Mouse (Mus musculus) embryonic fibroblast, embryonic 13.5 days (primary cell): Measurements from ENCODE around the gene Lamc3. TPM values are rescaled to one million over a fixed set of nuclear protein-coding genes. Genes with fewer than 3 reads are reported as not detected.

Experiments
- H3K27ac ChIP-seq: 2 replicates; pipeline ENCODE4 v1.5.1; 2012; ENCODE audit warnings: low read length, control low read depth, inconsistent platforms; ENCODE audit not compliant: insufficient read depth
- H3K4me1 ChIP-seq: 2 replicates; pipeline ENCODE4 v1.6.1; 2011; ENCODE audit warnings: low read length; ENCODE audit not compliant: control insufficient read depth, insufficient read depth
- H3K4me3 ChIP-seq: 2 replicates; pipeline ENCODE4 v1.5.1; 2011; ENCODE audit warnings: mild to moderate bottlenecking, control low read depth, low read length; ENCODE audit not compliant: insufficient read depth
- CTCF ChIP-seq: IDR thresholded peaks from 2 replicates; pipeline ENCODE4 v1.5.1; 2011; ENCODE audit warnings: mild to moderate bottlenecking, control low read depth, low read length, moderate library complexity, borderline replicate concordance; ENCODE audit not compliant: insufficient read depth
- POLR2A ChIP-seq: IDR thresholded peaks from 2 replicates; pipeline ENCODE4 v1.6.1; 2011; ENCODE audit warnings: low read depth, mild to moderate bottlenecking, control low read depth, low read length, moderate library complexity
- polyA plus RNA-seq: library from polyadenylated mRNA; stranded (reverse); fragments of >200 nt; gene quantifications from 2 replicates; pipeline ENCODE4 v1.2.4, GENCODE M21; 2011; ENCODE audit warnings: low read depth; ENCODE audit not compliant: missing spikeins, insufficient read length

Gene Lamc3
- polyA plus RNA-seq, 1 experiment = 0.09 TPM

- no peak within 1 kb of the TSS for H3K27ac ChIP-seq
- H3K4me3 ChIP-seq = peak within 1 kb of the TSS; percentile 63
- peaks cover 19% of the 10 kb centered on the region for H3K4me1 ChIP-seq
- TF ChIP-seq POLR2A (0 out of 2 replicates have a peak, but pooled peaks have one; percentile 46), CTCF (no peak)
Measured at GRCm38 (mm10) chr2:31950058-31950871, 63.2 kb downstream of the Lamc3 start, which contains the start of gene Aif1l. Gene Aif1l (plus strand): TSS chr2:31950139.

- Histone ChIP-seq H3K27ac (no peak overlapping the region), H3K4me1 (peaks cover 16% of the 10 kb centered on the region), H3K4me3 (peak overlapping the region; percentile 63)
- no peak for TF ChIP-seq POLR2A
- TF ChIP-seq CTCF = no peak
Measured at GRCm38 (mm10) chr2:31950966-31951365, 63.9 kb downstream of the Lamc3 start.

GRCm38 (mm10) chr2:31952236-31952635 lies 65.1 kb downstream of the Lamc3 start:
- Histone ChIP-seq H3K27ac (no peak overlapping the region), H3K4me3 (no peak overlapping the region), H3K4me1 (peaks cover 16% of the 10 kb centered on the region)
- TF ChIP-seq POLR2A (no peak), CTCF (no peak)

GRCm38 (mm10) chr2:31952725-31953124 lies 65.6 kb downstream of the Lamc3 start:
- Histone ChIP-seq H3K4me3 (no peak overlapping the region), H3K4me1 (peaks cover 16% of the 10 kb centered on the region), H3K27ac (no peak overlapping the region)
- TF ChIP-seq POLR2A = no peak

- Histone ChIP-seq H3K27ac (no peak overlapping the region), H3K4me1 (peaks cover 16% of the 10 kb centered on the region), H3K4me3 (no peak overlapping the region)
- TF ChIP-seq CTCF (no peak), POLR2A (no peak)
Measured at GRCm38 (mm10) chr2:31953687-31954086, 66.6 kb downstream of the Lamc3 start.

GRCm38 (mm10) chr2:31954779-31955181 lies 67.7 kb downstream of the Lamc3 start:
- H3K4me1 ChIP-seq = 0 out of 2 replicates have a peak, but pooled peaks cover 8% of the 10 kb centered on the region
- no peak overlapping the region for H3K27ac ChIP-seq
- no peak for TF ChIP-seq CTCF
- no peak for TF ChIP-seq POLR2A

GRCm38 (mm10) chr2:31955686-31956085 lies 68.6 kb downstream of the Lamc3 start:
- Histone ChIP-seq H3K4me1 (0 out of 2 replicates have a peak, but pooled peaks cover 8% of the 10 kb centered on the region), H3K4me3 (no peak overlapping the region), H3K27ac (no peak overlapping the region)
- no peak for TF ChIP-seq POLR2A
- TF ChIP-seq CTCF = no peak

More at GRCm38 (mm10) chr2:31954779-31955181, 67.7 kb downstream of the Lamc3 start:
- H3K4me3 ChIP-seq = no peak overlapping the region

GRCm38 (mm10) chr2:31957211-31957610 lies 70.1 kb downstream of the Lamc3 start:
- 0 out of 2 replicates have a peak, but pooled peaks cover 8% of the 10 kb centered on the region for H3K4me1 ChIP-seq
- H3K4me3 ChIP-seq = no peak overlapping the region
- TF ChIP-seq POLR2A (no peak), CTCF (no peak)
- H3K27ac ChIP-seq = no peak overlapping the region

DNA sequence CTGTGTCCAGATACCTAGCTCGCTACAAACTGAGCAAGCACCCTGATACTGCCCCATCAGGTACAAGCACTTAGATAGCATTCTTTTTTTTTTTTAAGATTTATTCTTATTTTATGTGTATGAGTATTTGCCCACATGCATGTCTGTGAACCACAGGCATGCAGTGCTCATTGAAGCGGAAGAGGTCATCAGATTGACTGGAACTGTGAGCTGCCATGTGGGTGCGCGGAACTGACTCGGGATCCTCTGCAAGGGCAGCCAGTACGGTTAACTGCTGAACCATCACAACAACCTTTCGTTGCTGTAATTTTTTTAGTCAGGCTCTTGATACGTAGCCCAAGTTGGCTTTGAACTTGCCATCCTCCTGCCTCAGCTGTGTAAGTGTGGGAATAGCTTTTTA lies 73.9 kb downstream of the Lamc3 start:
- Histone ChIP-seq H3K4me3 (no peak overlapping the region), H3K27ac (no peak overlapping the region), H3K4me1 (peaks cover 3% of the 10 kb centered on the region; the same call in 1 of the 2 replicates)
- no peak for TF ChIP-seq CTCF
- TF ChIP-seq POLR2A = no peak

GRCm38 (mm10) chr2:31961791-31962222 lies 74.7 kb downstream of the Lamc3 start:
- Histone ChIP-seq H3K4me1 (peaks cover 3% of the 10 kb centered on the region; the same call in 1 of the 2 replicates), H3K4me3 (no peak overlapping the region), H3K27ac (no peak overlapping the region)
- TF ChIP-seq POLR2A = no peak
- no peak for TF ChIP-seq CTCF
